Mouse (Mus musculus) kidney, postnatal 36 days (tissue): Measurements from ENCODE around the gene Sirt7.

ENCODE experiments used
- DNase-seq, 2 experiments: peaks; one replicate each; pipeline ENCODE4 v3.0.0; 2021 to 2022; ENCODE audit warnings: mixed read lengths in 2 of 2

Gene Sirt7

DNA sequence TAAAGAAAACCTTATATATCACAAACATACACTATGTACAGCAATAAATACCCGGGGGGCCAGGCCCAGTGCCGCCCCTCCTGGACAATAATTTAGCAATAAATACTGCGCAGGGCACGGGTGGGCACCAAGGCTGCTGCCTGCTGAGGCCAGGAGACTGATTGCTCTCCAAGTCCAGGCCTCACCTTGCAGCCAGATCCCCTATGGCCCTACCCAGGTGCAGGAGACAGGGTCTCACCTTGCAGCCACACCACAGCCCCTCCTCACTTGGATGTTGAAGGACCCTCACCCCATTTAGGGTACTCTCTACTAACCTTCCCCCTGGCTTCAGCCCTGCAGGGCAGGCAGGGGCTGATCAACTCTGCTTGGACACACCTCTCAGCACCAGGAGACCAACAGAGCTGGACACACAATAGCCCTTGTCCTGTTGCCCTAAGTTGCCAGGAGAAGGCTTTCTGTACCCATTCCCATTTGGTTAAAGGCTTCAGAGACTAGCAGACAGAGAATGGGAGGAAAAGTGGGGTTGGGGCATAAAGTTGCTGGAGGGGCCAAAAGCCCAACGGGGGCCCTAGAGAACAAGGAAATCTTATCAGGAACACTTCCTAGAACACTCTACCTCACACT is at the start of gene Sirt7:
Sirt7 (minus strand) TSS at position 89 of the 624 bp plus-strand sequence.
- no peak for DNase-seq

DNA sequence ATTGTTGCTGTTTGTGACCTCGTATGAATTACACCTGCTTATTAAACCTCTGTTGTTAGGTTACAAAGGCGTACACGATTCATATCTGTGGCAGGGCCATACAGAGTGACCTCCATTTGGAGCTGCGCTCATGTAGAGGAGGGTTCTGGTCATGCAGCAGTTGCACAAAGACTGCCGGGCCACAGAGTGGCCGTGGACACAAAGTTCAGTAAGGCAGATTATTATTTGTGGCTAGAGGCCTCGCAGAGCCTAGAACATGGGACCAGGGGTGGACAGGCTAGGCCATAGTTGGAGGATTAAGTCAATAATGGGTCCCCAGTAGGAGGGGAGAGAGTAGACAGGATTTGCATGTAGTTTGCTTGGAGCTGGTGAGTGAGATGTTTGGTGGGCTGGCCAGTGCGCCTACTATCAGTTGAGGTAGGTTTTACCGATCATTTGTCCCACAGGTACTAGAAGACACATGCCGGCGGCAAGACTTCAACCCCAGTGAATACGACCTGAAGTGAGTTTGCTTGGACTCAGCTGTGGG is 48.6 kb upstream of the Sirt7 start:
- peak in 1 of 2 experiments; percentile 45 for DNase-seq

DNA sequence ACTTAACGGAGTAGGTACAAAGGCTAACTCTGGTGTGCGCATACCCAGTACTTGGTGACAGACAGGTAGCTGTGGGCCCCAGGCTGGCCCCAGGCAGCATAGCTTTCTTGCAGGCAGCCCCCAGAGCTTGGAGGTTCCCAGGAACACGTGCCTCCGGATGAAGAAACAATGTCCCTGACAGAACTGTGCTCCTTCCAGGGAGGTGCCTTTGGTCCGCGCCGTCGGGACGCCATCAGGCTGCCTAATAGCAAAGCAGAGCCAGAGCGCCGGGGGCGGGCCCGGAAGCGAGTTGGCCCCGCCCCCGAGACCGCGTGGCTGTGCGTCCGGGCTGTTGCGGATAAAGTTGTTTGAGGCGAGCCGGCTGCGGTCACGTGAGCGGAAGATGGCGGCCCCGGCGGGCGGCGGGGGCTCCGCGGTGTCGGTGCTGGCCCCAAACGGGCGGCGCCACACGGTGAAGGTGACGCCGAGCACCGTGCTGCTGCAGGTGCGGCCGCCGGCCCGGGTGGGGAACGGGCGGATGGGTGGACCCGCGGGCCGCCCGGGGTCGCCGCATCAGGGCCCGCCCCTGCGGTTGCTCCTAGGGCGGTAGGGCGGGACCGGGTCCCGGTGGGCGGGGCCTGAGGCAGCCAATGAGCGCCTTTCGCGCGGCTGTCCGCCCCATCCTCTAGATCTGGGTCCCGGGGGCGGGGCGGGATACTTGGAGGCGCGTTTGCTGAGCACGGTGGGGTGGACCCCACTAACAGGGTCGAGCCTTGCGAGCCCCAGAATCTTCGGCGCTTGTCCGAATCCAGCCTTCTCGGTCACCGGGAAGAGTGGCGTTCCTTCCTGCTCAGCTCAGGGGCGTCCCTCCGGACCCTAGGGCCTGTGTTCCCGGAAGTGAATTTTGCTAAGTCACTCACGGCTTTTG is 47.9 kb upstream of the Sirt7 start, which contains the start of gene Aspscr1:
Aspscr1 (plus strand) TSS at position 287 of the 907 bp plus-strand sequence.
- peak; percentile 97 to 99 for DNase-seq

DNA sequence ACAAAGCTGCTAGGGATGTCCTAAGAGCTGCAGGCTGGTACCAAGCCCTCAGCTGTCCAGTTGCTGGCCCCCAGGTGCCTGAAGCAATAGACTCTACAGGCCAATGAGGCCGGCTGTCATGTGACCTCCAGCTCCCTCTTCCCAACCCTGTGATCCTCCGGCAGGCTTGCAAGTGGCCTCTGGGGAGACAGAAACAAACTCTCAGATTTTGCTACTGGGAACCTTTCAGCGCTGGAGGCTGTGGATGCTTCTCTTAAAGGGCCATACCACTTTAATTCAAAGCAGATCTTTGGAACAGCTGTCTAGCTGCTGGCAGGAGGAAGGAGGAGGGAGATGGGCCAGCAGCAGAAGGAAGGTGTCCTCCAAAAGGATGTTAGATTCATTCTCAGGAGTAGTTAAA is 41.6 kb upstream of the Sirt7 start:
- DNase-seq = no peak

DNA sequence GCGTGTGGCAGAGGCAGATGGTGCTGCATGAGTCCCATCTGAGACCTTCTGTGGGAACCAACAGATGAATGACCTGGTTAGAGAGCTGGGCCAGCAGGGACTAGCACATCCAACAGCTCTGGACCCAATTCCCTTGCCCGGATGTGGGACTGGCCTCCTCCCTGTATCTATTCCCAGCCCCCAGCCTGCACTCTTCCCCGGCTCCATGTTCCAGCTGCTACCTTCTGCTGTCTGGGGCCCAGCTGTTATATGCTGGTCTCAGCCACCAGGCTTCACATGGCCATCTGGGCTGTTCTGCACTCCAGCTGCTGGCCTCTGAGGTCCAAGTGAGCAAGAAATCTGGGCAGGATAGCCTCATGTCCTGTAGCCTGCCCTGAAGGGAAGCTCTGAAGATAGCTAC is 40.4 kb upstream of the Sirt7 start:
- no peak for DNase-seq

DNA sequence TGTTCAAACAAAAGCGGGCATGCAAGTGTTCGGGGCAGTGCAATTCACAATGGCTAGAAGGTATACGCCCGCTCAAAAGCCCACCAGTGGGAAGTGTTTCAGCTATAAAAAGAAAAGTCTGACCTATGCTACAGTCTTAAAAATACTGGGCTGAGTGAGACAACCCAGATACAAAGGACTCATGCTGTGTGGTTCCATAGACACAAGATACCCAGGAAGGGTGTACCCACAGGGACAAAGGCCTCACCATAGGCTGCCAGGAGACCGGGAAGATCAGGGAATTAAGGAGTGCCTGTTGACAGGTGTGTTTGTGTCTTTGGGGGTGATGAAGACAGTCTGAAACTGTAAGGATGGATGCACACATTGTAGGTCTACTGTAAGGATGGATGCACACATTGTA is 38.7 kb upstream of the Sirt7 start:
- no peak for DNase-seq

DNA sequence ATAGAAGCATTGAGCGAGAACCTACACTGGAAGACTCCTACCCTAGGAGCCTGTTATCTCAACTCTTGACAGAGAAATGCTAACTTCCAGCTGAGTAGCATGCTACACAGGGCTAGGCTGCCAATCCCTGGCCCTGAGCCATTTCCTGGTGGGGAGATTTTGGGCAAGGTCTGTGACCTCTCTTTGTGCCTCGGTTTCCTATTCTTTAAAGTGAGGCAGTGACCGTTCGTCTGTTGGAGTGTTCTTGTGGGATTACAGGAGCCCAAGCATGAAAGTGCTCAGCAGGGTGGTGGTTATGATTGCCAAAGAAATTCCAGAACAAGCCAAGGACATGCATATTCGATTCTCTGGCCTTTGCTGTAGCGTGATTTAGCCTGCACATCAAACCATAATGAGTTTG is 37.7 kb upstream of the Sirt7 start:
- DNase-seq = no peak

DNA sequence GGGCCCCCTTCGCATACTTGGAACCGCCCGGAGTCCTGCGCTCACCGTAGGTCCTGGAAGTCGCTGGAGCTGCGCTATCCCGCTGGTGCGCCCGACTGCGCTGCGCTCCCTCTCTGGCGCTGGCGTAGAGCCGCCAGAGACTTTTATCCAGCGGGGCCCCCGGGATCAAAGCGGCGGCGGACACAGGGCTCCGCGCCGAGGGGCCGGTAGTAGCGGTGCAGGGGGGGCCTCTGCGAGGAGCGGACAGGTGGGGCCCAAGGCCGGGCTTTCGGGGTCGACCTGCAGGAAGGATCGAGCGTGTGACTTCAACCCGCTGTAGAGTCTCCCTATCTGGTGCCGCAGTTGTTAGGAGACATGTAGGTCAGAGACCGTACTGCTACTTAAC is 36.0 kb upstream of the Sirt7 start, which contains the start of gene Notum:
Notum (minus strand) TSS at position 100 of the 385 bp plus-strand sequence.
- DNase-seq = no peak

DNA sequence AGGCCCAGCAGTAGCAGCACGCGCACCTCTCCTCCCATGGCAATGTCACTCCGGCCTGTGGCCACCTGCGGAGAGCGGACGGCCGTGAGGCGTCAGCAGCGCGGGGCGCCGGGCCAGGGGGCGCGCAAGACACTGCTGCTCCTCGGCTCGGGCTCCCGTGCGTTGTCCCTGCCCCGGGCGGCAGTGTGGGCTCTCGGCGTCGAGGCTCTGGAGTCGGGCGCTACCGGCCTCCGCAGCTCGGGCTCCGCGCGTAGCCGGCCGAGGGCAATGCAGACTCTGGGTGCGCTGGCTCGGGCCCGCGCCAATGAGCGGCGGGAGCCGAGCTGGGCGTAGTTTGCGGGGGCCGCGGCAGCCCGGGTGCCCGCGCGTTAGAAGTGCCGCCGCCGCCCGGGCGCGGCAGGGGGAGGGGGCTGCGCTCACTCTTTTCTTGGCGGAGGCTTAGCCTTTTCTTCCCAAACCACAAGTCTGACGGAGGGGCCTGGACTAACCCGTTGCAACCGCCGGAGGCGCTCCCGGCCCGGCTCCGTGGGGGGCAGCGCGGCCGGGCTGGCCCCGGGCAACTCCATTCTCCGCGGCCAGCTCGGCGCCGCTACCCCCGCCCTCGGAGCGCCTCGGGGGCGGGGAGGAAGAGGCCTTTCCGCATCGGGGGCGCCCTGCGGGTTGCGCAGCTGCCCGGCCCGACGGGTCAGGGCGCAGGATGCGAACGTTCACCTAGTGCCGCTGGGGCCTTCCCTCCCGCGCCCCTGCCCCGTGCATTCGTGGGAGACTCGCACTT is 35.4 kb upstream of the Sirt7 start:
- peak; percentile 50 to 80 for DNase-seq

DNA sequence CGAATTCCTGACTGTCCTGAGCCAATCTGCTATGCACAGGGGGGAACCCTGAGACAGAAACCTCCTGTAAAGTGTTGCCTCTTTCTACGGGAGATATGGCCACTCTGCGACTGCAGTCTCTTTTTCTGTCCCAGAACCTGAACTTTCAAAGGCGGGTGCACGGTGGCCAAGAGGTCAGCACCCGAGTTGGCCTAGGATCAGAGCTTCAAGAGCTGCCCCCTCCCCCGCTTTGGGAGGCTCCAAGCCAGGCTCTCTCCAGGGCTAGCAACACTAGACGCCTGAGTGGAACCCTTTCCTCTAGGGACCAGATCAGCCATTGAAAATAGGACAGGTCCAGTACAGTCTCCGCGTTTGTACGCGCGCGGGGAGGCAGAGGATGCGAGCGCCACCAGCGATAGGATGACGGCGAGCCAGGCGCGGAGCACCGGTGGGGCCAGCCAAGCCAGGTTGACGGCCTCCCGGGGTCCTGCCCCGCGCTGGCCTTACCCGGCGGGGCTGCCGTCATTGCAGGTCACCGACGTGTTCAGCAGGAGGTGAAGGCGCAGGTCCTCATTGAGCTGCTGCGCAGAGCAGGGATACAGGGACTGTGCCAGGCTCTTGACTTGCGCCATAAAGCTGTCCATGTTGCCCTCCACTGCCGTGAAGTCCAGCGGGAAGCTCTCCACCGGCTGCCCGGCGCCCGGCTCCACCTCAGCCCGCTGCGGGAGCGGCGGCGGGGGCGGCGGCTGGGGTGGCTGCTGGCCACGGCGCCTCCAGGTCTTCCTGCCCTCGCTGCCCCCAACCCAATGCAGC is 34.7 kb upstream of the Sirt7 start:
- peak in 1 of 2 experiments; percentile 59 for DNase-seq

DNA sequence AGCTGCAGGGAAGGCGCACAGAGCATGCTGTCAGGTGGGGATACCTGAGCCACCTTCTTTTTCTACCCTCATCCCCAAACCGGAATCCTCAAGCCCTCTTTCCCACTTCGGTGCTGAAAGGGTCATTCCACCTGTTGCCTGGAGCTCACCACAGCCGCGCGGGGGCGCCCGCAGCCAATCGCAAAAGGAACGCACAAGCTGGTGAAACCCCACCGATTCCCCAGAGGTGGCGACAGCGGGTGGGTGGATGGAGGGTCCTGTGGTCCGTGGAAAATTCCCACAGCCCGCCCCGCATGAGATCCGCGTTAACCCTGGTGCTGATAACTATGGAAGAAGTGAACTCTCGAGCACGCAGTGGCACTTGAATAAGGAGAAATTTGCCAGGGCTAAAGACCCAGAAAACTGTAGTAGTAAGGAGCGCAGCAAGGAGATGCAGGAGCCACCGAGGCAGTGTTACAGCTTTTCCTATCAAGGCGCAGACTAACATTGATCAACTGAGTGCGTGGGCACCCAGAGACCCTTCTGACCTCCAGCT is 33.9 kb upstream of the Sirt7 start:
- DNase-seq = peak; percentile 85 to 95

DNA sequence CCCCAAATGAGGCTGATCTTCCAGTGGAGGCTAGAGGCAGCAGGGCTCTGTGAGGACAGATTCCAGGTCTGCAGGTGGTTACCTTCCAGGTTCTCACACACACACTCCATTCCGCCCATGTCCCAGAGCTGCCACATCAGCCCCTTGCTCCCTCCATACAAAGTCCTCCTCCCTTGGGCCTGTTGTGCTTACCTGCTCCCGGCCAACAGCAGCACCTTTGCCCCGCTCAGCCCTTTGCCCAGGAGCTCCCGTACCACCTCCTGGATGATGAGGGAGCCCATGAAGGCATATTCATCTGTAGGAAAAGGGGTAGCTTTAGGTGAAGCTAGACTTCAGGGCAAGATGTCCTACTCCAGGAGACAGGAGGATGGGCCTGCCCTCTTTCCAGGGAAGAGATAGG is 32.3 kb upstream of the Sirt7 start:
- DNase-seq = peak; percentile 75 to 76

DNA sequence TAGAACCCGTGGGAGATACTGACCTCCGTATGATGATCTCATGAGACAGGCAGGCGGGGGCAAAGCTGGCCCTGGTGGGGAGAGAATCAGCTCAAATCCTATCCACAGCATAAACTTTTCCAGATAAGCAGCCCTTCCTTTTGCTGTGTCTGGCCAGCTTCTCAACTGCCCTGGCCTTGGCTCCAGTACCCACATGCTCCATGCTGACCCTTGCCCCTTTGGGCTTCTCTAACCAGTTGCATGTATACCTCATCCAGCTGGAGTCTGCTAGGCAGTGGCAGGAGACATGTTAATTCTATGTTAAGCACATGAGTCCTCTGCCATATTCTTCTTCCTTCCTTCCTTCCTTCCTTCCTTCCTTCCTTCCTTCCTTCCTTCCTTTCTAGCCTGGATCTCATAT is 29.7 kb upstream of the Sirt7 start:
- DNase-seq = peak in 1 of 2 experiments; percentile 44

DNA sequence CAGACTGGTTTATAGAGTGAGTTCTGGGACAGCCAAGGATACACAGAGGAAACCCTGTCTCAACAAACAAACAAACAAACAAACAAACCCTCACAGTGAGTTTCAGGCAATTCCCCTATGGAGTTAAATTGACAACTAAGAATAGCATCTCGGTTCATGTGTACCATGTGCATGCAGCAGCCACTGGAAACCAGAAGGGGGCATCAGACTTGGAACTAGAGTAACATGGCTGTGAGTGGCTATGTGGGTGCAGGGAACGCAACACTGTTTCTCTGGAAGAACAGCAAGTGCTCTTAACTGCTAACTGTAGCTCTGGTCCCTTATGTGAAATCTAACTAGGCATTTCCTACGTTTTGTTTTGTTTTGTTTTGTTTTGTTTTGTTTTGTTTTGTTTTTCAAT is 26.8 kb upstream of the Sirt7 start:
- DNase-seq = no peak

DNA sequence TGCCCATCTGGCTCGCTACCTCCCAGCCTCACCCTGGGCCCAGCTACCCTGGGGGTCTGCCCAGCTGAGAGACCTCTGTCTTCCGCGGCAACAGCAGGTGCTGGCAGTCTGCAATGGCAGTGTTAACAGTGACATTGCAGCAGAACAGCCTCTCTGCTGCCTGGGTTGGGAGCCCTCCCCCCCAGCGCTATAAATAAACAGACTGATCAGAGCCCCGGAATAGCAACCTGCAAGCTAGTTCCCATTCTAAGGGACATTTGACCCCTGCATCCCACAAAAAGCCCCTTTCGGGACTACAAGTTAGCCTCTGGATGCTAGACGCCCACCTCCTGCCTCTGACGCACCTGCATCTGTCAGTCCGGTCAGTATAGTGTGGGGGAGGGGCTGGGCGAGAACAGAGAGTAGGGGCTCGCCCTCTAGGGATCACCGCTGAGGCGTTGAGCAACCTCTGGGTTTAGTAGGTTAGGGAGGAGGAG is 23.0 kb upstream of the Sirt7 start, which contains the start of gene Myadml2:
Myadml2 (minus strand) TSS at position 158 of the 476 bp plus-strand sequence.
- DNase-seq = peak in 1 of 2 experiments; percentile 45

DNA sequence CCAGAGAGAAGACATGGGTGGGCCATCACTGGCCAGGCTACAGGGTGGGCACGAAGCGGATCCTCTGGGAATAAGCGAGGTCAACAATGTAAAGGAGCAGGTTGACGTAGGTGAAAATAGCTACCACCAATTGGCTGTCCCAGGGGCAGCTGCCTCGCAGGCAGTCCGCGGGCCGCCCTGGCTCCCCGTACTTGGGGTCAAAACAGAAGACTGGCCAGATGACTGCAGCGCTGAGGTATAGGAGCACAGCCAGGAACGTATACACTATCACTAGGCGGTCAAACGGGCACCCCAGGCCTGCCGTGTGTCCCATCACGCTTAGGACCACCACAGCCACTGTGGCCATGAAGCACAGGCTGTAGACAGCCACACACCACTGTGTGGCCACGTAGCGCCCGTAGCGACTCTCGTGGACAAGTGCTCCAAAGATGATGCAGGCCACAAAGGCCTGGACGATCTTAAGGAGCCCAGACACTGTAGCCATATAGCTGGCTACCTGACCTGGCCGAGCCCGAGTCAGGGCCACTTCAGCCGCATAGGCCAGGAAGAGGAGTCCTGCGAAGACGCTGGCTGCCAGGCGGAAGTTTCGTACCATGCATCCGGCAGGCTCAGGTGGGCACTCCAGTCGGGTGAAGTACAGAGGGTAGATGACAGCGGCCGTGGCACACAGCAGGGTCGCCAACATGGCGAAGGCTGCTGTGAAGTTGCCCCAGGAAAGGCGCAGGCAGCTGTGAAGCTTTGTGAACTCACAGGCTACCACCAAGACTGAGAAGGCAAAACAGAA is 22.2 kb upstream of the Sirt7 start:
- DNase-seq = no peak

DNA sequence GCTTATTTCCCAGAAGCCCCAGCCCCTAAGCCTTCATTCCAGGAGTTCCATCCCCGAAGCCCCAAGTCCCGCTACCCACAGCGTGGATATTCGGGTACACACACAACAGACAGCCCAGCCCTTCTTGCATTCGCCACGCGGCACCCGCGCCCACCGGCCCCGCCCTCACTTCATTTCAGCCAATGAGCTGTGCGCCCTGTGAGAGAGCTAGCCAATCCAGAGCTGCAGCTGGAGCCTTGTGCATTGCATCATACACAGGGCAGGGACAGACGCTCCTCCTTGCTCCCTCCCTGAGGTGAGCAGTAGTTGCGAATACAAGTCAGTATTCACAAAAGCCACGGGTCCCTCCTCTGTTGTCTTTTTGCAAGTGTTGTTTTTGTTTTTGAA is 18.6 kb upstream of the Sirt7 start, which contains the start of gene Pycr1:
Pycr1 (minus strand) TSS at position 169 of the 387 bp plus-strand sequence.
- DNase-seq = peak; percentile 95 to 96

DNA sequence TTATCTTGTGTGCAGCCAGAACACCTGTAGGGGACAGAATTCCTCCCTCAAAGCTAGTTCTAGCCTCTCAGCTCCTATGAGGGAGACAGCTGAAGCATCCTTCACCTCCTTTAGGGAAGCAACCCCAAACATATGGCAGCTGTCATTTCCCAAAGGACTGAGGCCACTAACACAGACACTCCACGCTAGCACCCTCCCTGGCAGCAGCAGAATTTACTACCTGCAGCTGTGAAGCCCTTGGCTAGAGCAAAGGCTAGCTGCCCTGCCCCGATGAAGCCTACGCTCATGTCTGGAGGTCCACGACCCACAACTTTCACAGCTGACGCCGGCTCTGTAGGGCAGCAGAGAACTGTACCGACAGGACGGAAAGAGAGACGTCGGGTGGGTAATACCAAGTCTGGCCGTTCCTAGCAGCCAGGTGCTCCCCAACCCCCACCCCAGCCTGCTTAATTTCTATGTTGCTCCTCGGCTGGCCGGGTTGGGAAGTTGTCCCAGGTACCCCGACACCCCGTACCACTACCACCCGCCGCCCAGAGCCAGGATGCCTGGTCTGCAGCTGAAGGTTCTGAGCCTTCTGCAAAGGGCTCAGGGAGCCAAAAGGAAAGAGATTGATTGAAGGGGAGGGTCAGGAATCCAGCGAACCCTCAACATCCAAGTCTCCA is 18.0 kb upstream of the Sirt7 start:
- DNase-seq = peak in 1 of 2 experiments; percentile 26

DNA sequence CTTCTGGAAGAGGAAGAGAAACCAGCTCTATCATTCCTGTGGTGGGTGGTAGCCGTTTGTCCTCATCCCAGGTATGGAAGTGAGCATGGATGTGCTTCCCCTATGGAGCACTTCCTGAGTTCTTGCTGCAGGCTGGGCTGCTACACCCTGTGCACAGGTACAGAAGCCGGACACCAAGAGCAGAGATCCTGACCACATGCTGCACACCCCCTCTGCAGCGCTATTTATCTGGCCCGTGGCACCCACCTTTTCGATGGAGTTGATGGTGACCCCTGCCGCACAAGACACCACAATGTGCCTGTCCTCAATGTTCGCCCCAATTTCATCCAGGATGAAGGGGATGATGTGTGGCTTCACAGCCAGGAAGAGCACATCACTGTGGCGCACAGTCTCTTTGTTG is 16.8 kb upstream of the Sirt7 start:
- no peak for DNase-seq

DNA sequence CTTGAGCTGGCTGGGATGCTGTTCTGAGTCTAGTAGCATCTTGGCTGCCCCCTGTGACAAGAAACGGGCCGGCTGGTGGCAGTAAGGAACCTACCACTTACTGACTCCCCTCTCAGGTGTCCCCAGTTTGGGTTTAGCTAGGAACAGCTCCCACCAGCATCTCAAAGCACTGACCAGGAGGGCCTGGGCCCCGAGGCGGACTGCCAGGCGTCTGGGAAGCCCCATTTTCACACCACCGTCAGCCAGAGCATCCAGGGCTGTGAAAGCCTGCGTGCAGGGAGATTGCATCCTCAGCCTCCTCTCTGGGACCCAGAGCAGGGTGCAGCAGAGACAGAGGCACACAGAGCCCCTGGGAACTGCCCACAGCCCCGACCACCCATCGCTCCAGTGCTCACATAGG is 16.2 kb upstream of the Sirt7 start:
- no peak for DNase-seq
